Mouse (Mus musculus): ENCODE data around the gene Pip4k2a. TPM values are rescaled to one million over a fixed set of nuclear protein-coding genes. Genes with fewer than 3 reads are reported as not detected.

Pip4k2a gene
- total RNA-seq, 2 experiments from 2014 or later, result 63.0 to 81.5 TPM

GRCm38 (mm10) chr2:18934131-18934530, 63.8 kb downstream of the Pip4k2a start:
- no peak for ATAC-seq (replicated peaks; ENCODE audit: low FRiP score, poor library complexity, severe bottlenecking)

- no peak for ATAC-seq (replicated peaks; ENCODE audit: low FRiP score, poor library complexity, severe bottlenecking)
Observed at GRCm38 (mm10) chr2:18933418-18933817, 64.5 kb downstream of the Pip4k2a start.

GRCm38 (mm10) chr2:18930318-18931060, 67.4 kb downstream of the Pip4k2a start:
- no peak for ATAC-seq (replicated peaks; ENCODE audit: low FRiP score, poor library complexity, severe bottlenecking)

- ATAC-seq (replicated peaks; ENCODE audit: low FRiP score, poor library complexity, severe bottlenecking), result peak; percentile 34; the same call in 1 of the 2 replicates
Observed at GRCm38 (mm10) chr2:18928597-18929257, 69.2 kb downstream of the Pip4k2a start.

- ATAC-seq (replicated peaks; ENCODE audit: low FRiP score, poor library complexity, severe bottlenecking), result no peak
Observed at GRCm38 (mm10) chr2:18928196-18928595, 69.7 kb downstream of the Pip4k2a start.

- ATAC-seq (replicated peaks; ENCODE audit: low FRiP score, poor library complexity, severe bottlenecking), result no peak
Observed at GRCm38 (mm10) chr2:18923806-18924595, 73.9 kb downstream of the Pip4k2a start.

GRCm38 (mm10) chr2:18923098-18923649, 74.8 kb downstream of the Pip4k2a start:
- ATAC-seq (replicated peaks; ENCODE audit: low FRiP score, poor library complexity, severe bottlenecking), result no peak

- ATAC-seq (replicated peaks; ENCODE audit: low FRiP score, poor library complexity, severe bottlenecking), result no peak
Observed at GRCm38 (mm10) chr2:18921570-18922180, 76.3 kb downstream of the Pip4k2a start.

GRCm38 (mm10) chr2:18920461-18920877, 77.5 kb downstream of the Pip4k2a start:
- ATAC-seq (replicated peaks; ENCODE audit: low FRiP score, poor library complexity, severe bottlenecking), result no peak

- ATAC-seq (replicated peaks; ENCODE audit: low FRiP score, poor library complexity, severe bottlenecking), result no peak
Observed at GRCm38 (mm10) chr2:18919797-18920354, 78.0 kb downstream of the Pip4k2a start.

- ATAC-seq (replicated peaks; ENCODE audit: low FRiP score, poor library complexity, severe bottlenecking), result no peak
Observed at GRCm38 (mm10) chr2:18917838-18918237, 80.1 kb downstream of the Pip4k2a start.

GRCm38 (mm10) chr2:18917380-18917750, 80.6 kb downstream of the Pip4k2a start:
- no peak for ATAC-seq (replicated peaks; ENCODE audit: low FRiP score, poor library complexity, severe bottlenecking)

GRCm38 (mm10) chr2:18916615-18917379, 81.1 kb downstream of the Pip4k2a start:
- ATAC-seq (replicated peaks; ENCODE audit: low FRiP score, poor library complexity, severe bottlenecking), result no peak

GRCm38 (mm10) chr2:18916042-18916407, 81.9 kb downstream of the Pip4k2a start:
- no peak for ATAC-seq (replicated peaks; ENCODE audit: low FRiP score, poor library complexity, severe bottlenecking)

GRCm38 (mm10) chr2:18915372-18916041, 82.4 kb downstream of the Pip4k2a start:
- no peak for ATAC-seq (replicated peaks; ENCODE audit: low FRiP score, poor library complexity, severe bottlenecking)

GRCm38 (mm10) chr2:18914750-18915149, 83.2 kb downstream of the Pip4k2a start:
- ATAC-seq (replicated peaks; ENCODE audit: low FRiP score, poor library complexity, severe bottlenecking), result no peak

- ATAC-seq (replicated peaks; ENCODE audit: low FRiP score, poor library complexity, severe bottlenecking), result no peak
Observed at GRCm38 (mm10) chr2:18913642-18914041, 84.3 kb downstream of the Pip4k2a start.

GRCm38 (mm10) chr2:18911251-18911934, 86.5 kb downstream of the Pip4k2a start:
- ATAC-seq (replicated peaks; ENCODE audit: low FRiP score, poor library complexity, severe bottlenecking), result no peak

Data from erythroblast, adult 5-6 weeks (primary cell).